ENCODE assay signal across 8 mouse cellular contexts in genomic region chr13:43480957-43481858, GRCm38 (mm10). TPM values are rescaled to one million over a fixed set of nuclear protein-coding genes. Genes with fewer than 3 reads are reported as not detected.
DNase-seq lines count a peak whose midpoint lies in the region; ATAC-seq and TF ChIP-seq lines count a peak whose summit lies in the region.

Ranbp9 (minus strand) TSS chr13:43481282.

- peak within 1 kb of the TSS; percentile 81 for H3K4me2 ChIP-seq in embryonic facial prominence, embryonic 12.5 days (replicated peaks)
- peak within 1 kb of the TSS; percentile 74 for H3K4me2 ChIP-seq in midbrain, embryonic 12.5 days (replicated peaks)

- peak within 1 kb of the TSS; percentile 99 for H3K27ac ChIP-seq in embryonic facial prominence, embryonic 12.5 days
- H3K27ac ChIP-seq in limb, embryonic 10.5 days: peak within 1 kb of the TSS; percentile 99
- peak within 1 kb of the TSS; percentile 100 for H3K27ac ChIP-seq in midbrain, embryonic 12.5 days (replicated peaks)
- peak within 1 kb of the TSS; percentile 98 for H3K27ac ChIP-seq in small intestine, adult 2 months (ENCODE audit: insufficient read depth, low read depth, low read length)

- no peaks in the 10 kb centered on the region for H3K36me3 ChIP-seq in embryonic facial prominence, embryonic 12.5 days
- H3K36me3 ChIP-seq in limb, embryonic 10.5 days: no peaks in the 10 kb centered on the region; the same call in 1 of the 2 replicates
- no peaks in the 10 kb centered on the region; the same call in 1 of the 2 replicates for H3K36me3 ChIP-seq in midbrain, embryonic 12.5 days
- no peaks in the 10 kb centered on the region for H3K36me3 ChIP-seq in small intestine, adult 2 months (ENCODE audit: control insufficient read depth, insufficient read depth, low read length)

- peaks cover 12% of the 10 kb centered on the region for H3K4me1 ChIP-seq in embryonic facial prominence, embryonic 12.5 days
- peaks cover 27% of the 10 kb centered on the region for H3K4me1 ChIP-seq in limb, embryonic 10.5 days
- H3K4me1 ChIP-seq in midbrain, embryonic 12.5 days: peaks cover 22% of the 10 kb centered on the region
- H3K4me1 ChIP-seq in small intestine, adult 2 months (ENCODE audit: control insufficient read depth, insufficient read depth, insufficient read length, low read length): peaks cover 8% of the 10 kb centered on the region; the same call in 1 of the 2 replicates

- H3K4me3 ChIP-seq in embryonic facial prominence, embryonic 12.5 days: peak within 1 kb of the TSS; percentile 87
- peak within 1 kb of the TSS; percentile 93 for H3K4me3 ChIP-seq in limb, embryonic 10.5 days
- H3K4me3 ChIP-seq in midbrain, embryonic 12.5 days: peak within 1 kb of the TSS; percentile 92
- peak within 1 kb of the TSS; percentile 100 for H3K4me3 ChIP-seq in small intestine, adult 2 months (ENCODE audit: low read depth, low read length)

- 1% methylated on average over 104 of the region's 132 CpGs for WGBS in embryonic facial prominence, embryonic 12.5 days
- 3% methylated on average over 129 of the region's 132 CpGs for WGBS in limb, embryonic 10.5 days
- under 1% methylated on average over 80 of the region's 132 CpGs for WGBS in midbrain, embryonic 12.5 days
- 2% methylated on average over 117 of the region's 132 CpGs for WGBS in small intestine, adult 2 months

- peak; percentile 84 for ATAC-seq in embryonic facial prominence, embryonic 12.5 days (ENCODE audit: insufficient number of reproducible peaks, insufficient read depth, low FRiP score, low TSS enrichment)
- ATAC-seq in midbrain, embryonic 12.5 days (ENCODE audit: low FRiP score, low read depth): peak; percentile 88

- TF ChIP-seq CTCF in small intestine, adult 2 months (IDR thresholded peaks at IDR 0.05; ENCODE audit: extremely low read depth, insufficient read length, insufficient replicate concordance, low read depth, low read length): 0 out of 2 replicates have a peak, but pooled peaks have one; percentile 24

- DNase-seq in urinary bladder, adult 18-20 months (ENCODE audit: low spot score in 2 of 2): peak; percentile 54 to 69
- no peak for DNase-seq in urinary bladder, postnatal 10 days (ENCODE audit: low spot score)
- peak; percentile 81 to 86 for DNase-seq in heart, adult 18-20 months
- peak; percentile 82 for DNase-seq in kidney, adult 18-20 months
- DNase-seq in limb, embryonic 10.5 days (ENCODE audit: low spot score): peak; percentile 83

- H3K9ac ChIP-seq in embryonic facial prominence, embryonic 12.5 days: peak within 1 kb of the TSS; percentile 98
- peak within 1 kb of the TSS; percentile 100 for H3K9ac ChIP-seq in midbrain, embryonic 12.5 days (replicated peaks)

- no peaks in the 10 kb centered on the region for H3K27me3 ChIP-seq in embryonic facial prominence, embryonic 12.5 days
- no peaks in the 10 kb centered on the region for H3K27me3 ChIP-seq in limb, embryonic 10.5 days (ENCODE audit: low read depth, poor library complexity, severe bottlenecking)
- H3K27me3 ChIP-seq in midbrain, embryonic 12.5 days: peaks cover 4% of the 10 kb centered on the region; the same call in 1 of the 2 replicates
- H3K27me3 ChIP-seq in small intestine, adult 2 months (ENCODE audit: control insufficient read depth, insufficient read depth, low read length): no peaks in the 10 kb centered on the region

- peak; percentile 94 for TF ChIP-seq POLR2A in small intestine, adult 2 months (IDR thresholded peaks at IDR 0.05; ENCODE audit: low read depth, low read length)

- no peaks in the 10 kb centered on the region for H3K9me3 ChIP-seq in embryonic facial prominence, embryonic 12.5 days
- no peaks in the 10 kb centered on the region for H3K9me3 ChIP-seq in limb, embryonic 10.5 days (replicated peaks)
- no peaks in the 10 kb centered on the region for H3K9me3 ChIP-seq in midbrain, embryonic 12.5 days

RNA-seq across cellular contexts. Expression of gene Ranbp9, which starts in this region (rescaled TPM):
- polyA plus RNA-seq in embryonic facial prominence, embryonic 12.5 days (2016; fragmentation: Nextera tagmentation; extraction: Ambion mirVana): 10.3 and 10.6 TPM in 2 replicates
- total RNA-seq in heart, adult 18-20 months (2021): 10 to 100 TPM; 40.5 to 45.0 TPM
- polyA plus RNA-seq in limb, embryonic 10.5 days (2016; fragmentation: Nextera tagmentation; extraction: Ambion mirVana): 10.0 and 10.1 TPM in 2 replicates
- 11.7 and 13.4 TPM in 2 replicates for polyA plus RNA-seq in midbrain, embryonic 12.5 days (2016; fragmentation: Nextera tagmentation; extraction: Ambion mirVana)
- 8.7 and 13.7 TPM in 2 replicates for polyA plus RNA-seq in small intestine, adult 2 months (2012; rRNA removed)
